Mouse (Mus musculus) left cerebral cortex, postnatal 36 days (tissue): ENCODE measurements around the gene Scgb1b18. TPM values are rescaled to one million over a fixed set of nuclear protein-coding genes. Genes with fewer than 3 reads are reported as not detected.
"Not testable (repeated sequence)": the region's sequence is repeated elsewhere in the genome, so short reads cannot be mapped to it uniquely, and the experiment has no call there.

Source experiments
- DNase-seq, 2 experiments: peaks; one replicate each; pipeline ENCODE4 v3.0.0; 2021 to 2022; ENCODE audit warnings: low spot score in 2 of 2, mixed read lengths in 1 of 2
- intact Hi-C: fragments of 180-260 bp; cut with DNase I; formaldehyde crosslinking; loops from one replicate; pipeline ENCODE4 v1.15.1; 2025
- total RNA-seq, 2 experiments: library from RNA; stranded (reverse); gene quantifications; 2 replicates each; pipeline ENCODE4 v1.2.3; 2021

Gene Scgb1b18
- total RNA-seq: not detected

GRCm38 (mm10) chr7:33185268-33185667, at the start of gene Scgb1b18:
Scgb1b18 (plus strand) TSS chr7:33185568.
- DNase-seq, intact Hi-C loops: not testable (repeated sequence)

- DNase-seq, intact Hi-C loops: not testable (repeated sequence)
Measured at GRCm38 (mm10) chr7:33173764-33174163, 11.6 kb upstream of the Scgb1b18 start, which contains the start of gene Scgb2b18. Scgb2b18 (minus strand) TSS chr7:33173864.

Other genes starting within 250 kb of the Scgb1b18 start
- not detected for gene Scgb2b17, start 129.0 kb upstream of the Scgb1b18 start, total RNA-seq
- not detected for gene Scgb1b17, start 122.1 kb upstream of the Scgb1b18 start, total RNA-seq
- gene Scgb2b18, start 11.7 kb upstream of the Scgb1b18 start, total RNA-seq: not detected
- not detected for gene Scgb2b19, start 94.8 kb downstream of the Scgb1b18 start, total RNA-seq
- not detected for gene Scgb1b19, start 101.7 kb downstream of the Scgb1b18 start, total RNA-seq
- not detected for gene Scgb2b20, start 180.8 kb downstream of the Scgb1b18 start, total RNA-seq
- not detected for gene Scgb1b20, start 187.7 kb downstream of the Scgb1b18 start, total RNA-seq